Mouse (Mus musculus) left cerebral cortex, postnatal 10 days (tissue): Measurements from ENCODE around the gene Ctsl. TPM values are rescaled to one million over a fixed set of nuclear protein-coding genes. Genes with fewer than 3 reads are reported as not detected.

ENCODE experiments used
- DNase-seq, 2 experiments: peaks; one replicate each; pipeline ENCODE4 v3.0.0; 2021 to 2022; ENCODE audit warnings: low spot score in 2 of 2, mixed read lengths in 1 of 2; ENCODE audit errors: extremely low spot score in 1 of 2
- intact Hi-C: fragments of 180-260 bp; cut with DNase I; formaldehyde crosslinking; loops from one replicate; pipeline ENCODE4 v1.15.1; 2025
- total RNA-seq, 2 experiments: library from RNA; stranded (reverse); gene quantifications; 2 replicates each; pipeline ENCODE4 v1.2.3; 2021

The Ctsl gene
- total RNA-seq, result 100 to 1,000 TPM; 186 to 187 TPM

GRCm38 (mm10) chr13:64370173-64370940 lies at the start of gene Ctsl:
Gene Ctsl, minus strand, starts transcription at chr13:64370890.
- DNase-seq, result peak; percentile 83 to 95
- intact Hi-C loops, result no loop called here

- DNase-seq, result no peak
- intact Hi-C loops, result no loop called here
Measured at GRCm38 (mm10) chr13:64416955-64417601, 46.4 kb upstream of the Ctsl start.

- intact Hi-C loops, result no loop called here
- no peak for DNase-seq
Measured at GRCm38 (mm10) chr13:64415659-64416058, 45.0 kb upstream of the Ctsl start.

- intact Hi-C loops, result no loop called here
- DNase-seq, result no peak
Measured at GRCm38 (mm10) chr13:64412752-64413257, 42.1 kb upstream of the Ctsl start.

- no peak for DNase-seq
Measured at GRCm38 (mm10) chr13:64411282-64411681, 40.6 kb upstream of the Ctsl start.

GRCm38 (mm10) chr13:64410604-64411003 lies 39.9 kb upstream of the Ctsl start:
- no peak for DNase-seq
- intact Hi-C loops, result no loop called here

More at GRCm38 (mm10) chr13:64411282-64411681, 40.6 kb upstream of the Ctsl start:
- intact Hi-C loops, result no loop called here

GRCm38 (mm10) chr13:64407992-64408391 lies 37.3 kb upstream of the Ctsl start:
- DNase-seq, result no peak
- intact Hi-C loops, result no loop called here

- DNase-seq, result peak; percentile 36 to 41
- intact Hi-C loops, result no loop called here
Measured at GRCm38 (mm10) chr13:64405550-64405949, 34.9 kb upstream of the Ctsl start.

GRCm38 (mm10) chr13:64403519-64403918 lies 32.8 kb upstream of the Ctsl start:
- no peak for DNase-seq
- intact Hi-C loops, result no loop called here

- no peak for DNase-seq
- intact Hi-C loops, result no loop called here
Measured at GRCm38 (mm10) chr13:64402951-64403460, 32.3 kb upstream of the Ctsl start.

- no peak for DNase-seq
- intact Hi-C loops, result no loop called here
Measured at GRCm38 (mm10) chr13:64402504-64402949, 31.8 kb upstream of the Ctsl start.

GRCm38 (mm10) chr13:64402006-64402405 lies 31.3 kb upstream of the Ctsl start:
- intact Hi-C loops, result no loop called here
- DNase-seq, result no peak

GRCm38 (mm10) chr13:64400801-64401361 lies 30.2 kb upstream of the Ctsl start:
- intact Hi-C loops, result no loop called here
- DNase-seq, result peak; percentile 7 to 21

GRCm38 (mm10) chr13:64399906-64400305 lies 29.2 kb upstream of the Ctsl start:
- DNase-seq, result no peak
- intact Hi-C loops, result no loop called here

- intact Hi-C loops, result no loop called here
- no peak for DNase-seq
Measured at GRCm38 (mm10) chr13:64398065-64398464, 27.4 kb upstream of the Ctsl start.

GRCm38 (mm10) chr13:64396979-64397378 lies 26.3 kb upstream of the Ctsl start:
- intact Hi-C loops, result no loop called here
- DNase-seq, result no peak

GRCm38 (mm10) chr13:64388415-64388814 lies 17.7 kb upstream of the Ctsl start:
- intact Hi-C loops, result no loop called here
- DNase-seq, result no peak

- no peak for DNase-seq
- intact Hi-C loops, result no loop called here
Measured at GRCm38 (mm10) chr13:64386048-64386447, 15.4 kb upstream of the Ctsl start.

GRCm38 (mm10) chr13:64384937-64385336 lies 14.2 kb upstream of the Ctsl start:
- no peak for DNase-seq
- intact Hi-C loops, result no loop called here

- intact Hi-C loops, result no loop called here
- no peak for DNase-seq
Measured at GRCm38 (mm10) chr13:64380251-64380650, 9.6 kb upstream of the Ctsl start.
